Mouse (Mus musculus) adrenal gland, postnatal 14 days (tissue): ENCODE results near the gene Klhl40. TPM values are rescaled to one million over a fixed set of nuclear protein-coding genes. Genes with fewer than 3 reads are reported as not detected.

Experiments
- DNase-seq: peaks from one replicate; pipeline ENCODE4 v3.0.0; 2021; ENCODE audit warnings: mixed read lengths
- long read RNA-seq, 2 experiments: library from polyadenylated mRNA; stranded (forward); transcript quantifications; one replicate each; pipeline ENCODE4 v2.0.0; 2021
- total RNA-seq: library from RNA; stranded (reverse); gene quantifications from 2 replicates; pipeline ENCODE4 v1.2.3, GENCODE M21; 2021

Gene Klhl40
- total RNA-seq, result not detected in 2 replicates
- long read RNA-seq, experiment 1, result 0 reads
- long read RNA-seq, experiment 2, result 0 reads

GRCm38 (mm10) chr9:121777484-121778065, at the start of gene Klhl40:
TSS of gene Klhl40 (plus strand) at chr9:121777607.
- peak; percentile 25 for DNase-seq

- no peak for DNase-seq
Measured at GRCm38 (mm10) chr9:121740490-121740889, 36.9 kb upstream of the Klhl40 start.

- no peak for DNase-seq
Measured at GRCm38 (mm10) chr9:121741168-121741567, 36.2 kb upstream of the Klhl40 start.

- no peak for DNase-seq
Measured at GRCm38 (mm10) chr9:121744051-121744450, 33.4 kb upstream of the Klhl40 start.

- DNase-seq, result no peak
Measured at GRCm38 (mm10) chr9:121752774-121753173, 24.6 kb upstream of the Klhl40 start.

- no peak for DNase-seq
Measured at GRCm38 (mm10) chr9:121754624-121755023, 22.8 kb upstream of the Klhl40 start.

- DNase-seq, result no peak
Measured at GRCm38 (mm10) chr9:121756785-121757184, 20.6 kb upstream of the Klhl40 start.

GRCm38 (mm10) chr9:121757432-121757831, 20.0 kb upstream of the Klhl40 start:
- no peak for DNase-seq

GRCm38 (mm10) chr9:121757835-121758814, 19.3 kb upstream of the Klhl40 start:
- DNase-seq, result no peak

- DNase-seq, result peak; percentile 80
Measured at GRCm38 (mm10) chr9:121759091-121760081, 18.0 kb upstream of the Klhl40 start, which contains the start of gene Zfp651. TSS of gene Zfp651 (plus strand) at chr9:121759330.

- peak; percentile 91 for DNase-seq
Measured at GRCm38 (mm10) chr9:121760271-121761090, 16.9 kb upstream of the Klhl40 start.

- DNase-seq, result peak; percentile 58
Measured at GRCm38 (mm10) chr9:121761091-121761665, 16.2 kb upstream of the Klhl40 start.

- DNase-seq, result no peak
Measured at GRCm38 (mm10) chr9:121761787-121762186, 15.6 kb upstream of the Klhl40 start.

- DNase-seq, result no peak
Measured at GRCm38 (mm10) chr9:121762248-121762647, 15.2 kb upstream of the Klhl40 start.

- no peak for DNase-seq
Measured at GRCm38 (mm10) chr9:121762761-121763160, 14.6 kb upstream of the Klhl40 start.

GRCm38 (mm10) chr9:121763716-121764115, 13.7 kb upstream of the Klhl40 start:
- DNase-seq, result peak; percentile 54

- no peak for DNase-seq
Measured at GRCm38 (mm10) chr9:121765166-121765855, 12.1 kb upstream of the Klhl40 start.

- no peak for DNase-seq
Measured at GRCm38 (mm10) chr9:121772412-121772811, 5.0 kb upstream of the Klhl40 start.

GRCm38 (mm10) chr9:121775951-121776350, 1.5 kb upstream of the Klhl40 start:
- DNase-seq, result no peak

- DNase-seq, result peak; percentile 64
Measured at GRCm38 (mm10) chr9:121776511-121776910, 896 bp upstream of the Klhl40 start.
